Mouse (Mus musculus) liver, adult 2 months (tissue): ENCODE measurements around the gene Abcf3.
A peak's percentile ranks its signal among the peaks of the same experiment; 100 is the strongest.

Experiments
- CTCF ChIP-seq: fragments of 200-500 bp; IDR thresholded peaks from 2 replicates; pipeline ENCODE4 v1.5.1; 2011; ENCODE audit warnings: low read depth, low read length, control low read depth
- POLR2A ChIP-seq: fragments of 200-500 bp; IDR thresholded peaks from 2 replicates; pipeline ENCODE4 v1.6.1; 2011; ENCODE audit warnings: low read length, control low read depth; ENCODE audit not compliant: insufficient read depth; ENCODE audit errors: extremely low read depth

DNA sequence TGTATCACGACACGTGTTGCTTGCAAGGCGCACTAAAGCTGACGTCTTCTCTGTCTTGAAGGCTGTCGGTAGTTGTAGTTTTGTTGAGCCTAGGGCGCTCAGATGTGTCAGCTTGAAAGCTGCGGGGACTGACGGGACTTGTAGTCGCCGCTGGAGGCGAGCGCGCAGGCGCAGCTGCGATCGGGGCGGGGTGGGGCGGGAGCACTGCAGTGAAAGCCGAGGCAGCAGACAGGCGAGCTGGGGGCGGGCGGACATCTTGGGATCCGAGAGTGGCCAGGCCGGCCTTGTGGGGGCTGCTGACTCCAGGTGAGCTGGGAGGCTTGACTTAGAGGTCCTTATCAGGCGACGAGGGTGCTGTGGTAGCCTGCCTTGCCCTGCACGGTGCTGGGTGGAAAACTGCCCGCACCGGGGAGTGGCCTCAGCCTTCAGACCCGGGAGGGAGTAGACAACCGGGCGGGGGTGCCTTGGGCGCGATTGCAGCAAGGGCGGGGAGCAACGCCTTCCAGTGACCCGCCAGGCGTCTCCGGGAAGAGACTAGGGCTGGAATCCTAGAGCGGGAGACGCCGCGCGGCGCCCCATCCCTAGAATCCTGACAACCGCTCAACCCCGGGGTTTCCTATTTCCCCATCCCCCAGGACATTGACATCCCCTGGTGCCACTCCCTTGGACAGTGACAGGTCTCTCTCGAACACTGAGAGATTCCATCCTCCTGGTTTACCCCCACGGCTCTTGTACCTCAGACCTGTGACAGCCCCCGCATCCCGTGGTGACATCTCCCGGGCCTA is 12.9 kb upstream of the Abcf3 start, which contains the start of gene Ap2m1:
- TF ChIP-seq POLR2A, result peak; percentile 85
- TF ChIP-seq CTCF, result no peak
